Mouse (Mus musculus) lung, adult 18-20 months (tissue): ENCODE results near the gene Sbp.
"Not testable (repeated sequence)": the region's sequence is repeated elsewhere in the genome, so short reads cannot be mapped to it uniquely, and the experiment has no call there.

Experiments
- DNase-seq, 2 experiments: peaks; one replicate each; pipeline ENCODE4 v3.0.0; 2022; ENCODE audit warnings: mixed read lengths in 2 of 2

Sbp gene

DNA sequence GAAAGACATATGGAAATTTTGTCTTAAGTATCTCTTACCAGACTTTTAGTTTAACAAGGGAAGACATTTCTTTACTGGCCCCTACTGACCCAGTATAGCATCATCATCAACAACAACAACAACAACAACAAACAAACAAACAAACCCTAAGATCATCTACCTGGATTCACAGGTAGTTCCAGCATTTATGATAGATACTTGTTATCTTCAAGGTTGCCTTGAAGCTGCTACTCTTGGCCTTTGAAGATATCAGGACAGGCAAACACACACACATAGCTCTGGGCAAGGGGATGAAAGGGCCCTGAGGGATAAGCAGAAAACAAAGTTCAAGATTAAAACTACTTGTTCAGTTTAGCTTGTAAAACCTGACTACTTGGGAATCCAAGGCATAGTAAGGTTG is at the start of gene Sbp:
Gene Sbp (plus strand): TSS at position 301 of the 400 bp plus-strand sequence.
- no peak for DNase-seq

DNA sequence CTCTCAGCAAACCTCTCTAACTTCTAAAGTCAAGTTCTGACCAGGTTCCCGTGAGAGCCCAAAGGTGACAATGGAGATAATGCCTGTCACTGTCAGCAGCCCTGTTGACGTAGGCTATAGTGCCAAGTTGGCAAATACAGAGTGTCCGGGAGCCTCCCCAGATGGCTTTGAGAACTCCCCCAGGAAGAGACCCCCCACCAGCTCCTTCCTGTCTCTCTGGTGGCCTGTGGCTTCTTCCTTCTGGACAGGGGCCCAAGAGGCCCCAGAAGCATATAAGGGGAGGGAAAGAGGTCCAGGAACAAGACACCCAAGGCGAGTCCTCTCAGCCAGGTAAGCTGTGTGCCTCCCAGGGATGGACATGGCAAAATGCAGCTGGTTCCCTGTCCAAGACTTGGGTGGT is 24.3 kb upstream of the Sbp start, which contains the start of gene Dcpp3:
Gene Dcpp3 (plus strand): TSS at position 301 of the 400 bp plus-strand sequence.
- not testable (repeated sequence) for DNase-seq

GRCm38 (mm10) chr17:23924531-23925007 is 16.9 kb upstream of the Sbp start:
- peak; percentile 92 to 95 for DNase-seq

DNA sequence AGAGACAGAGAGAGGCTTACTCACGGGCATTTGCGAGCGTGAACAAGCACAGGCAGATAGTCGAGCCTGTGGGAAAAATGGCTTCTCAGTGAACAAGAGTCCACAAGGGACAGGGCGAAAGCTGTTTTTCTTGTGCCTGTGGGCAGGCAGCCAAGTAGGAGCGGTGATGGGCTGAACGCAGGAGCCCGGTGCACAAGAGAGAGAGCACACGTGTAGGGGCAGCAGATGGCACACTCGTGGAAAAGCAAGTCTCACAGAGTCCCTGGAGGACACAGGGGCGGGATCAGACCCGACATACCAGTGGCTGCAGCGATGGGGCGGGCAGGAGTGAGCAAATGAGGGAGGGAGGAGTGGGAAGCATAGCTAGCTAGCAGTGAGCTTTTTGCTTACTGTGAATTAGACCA is 16.4 kb upstream of the Sbp start:
- DNase-seq = peak; percentile 41 to 65

DNA sequence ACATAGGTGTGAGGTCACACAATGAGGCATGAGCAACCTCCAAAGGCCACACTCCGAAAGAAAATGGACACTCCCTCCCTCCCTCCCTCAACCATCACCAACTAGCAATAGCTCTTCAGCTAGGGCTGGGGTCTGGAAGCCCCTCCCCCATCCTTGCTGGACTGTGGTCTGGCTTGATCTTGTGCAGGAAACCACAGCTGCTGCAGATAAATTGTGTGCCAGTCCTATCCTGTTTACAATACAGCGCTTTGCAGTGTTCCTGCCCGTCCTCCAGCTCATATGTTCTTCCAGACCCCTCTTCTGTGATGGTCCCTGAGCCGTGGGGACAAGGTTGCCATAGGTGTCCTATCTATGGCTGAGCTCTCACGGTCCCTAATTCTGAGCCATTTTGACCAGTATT is 10.3 kb upstream of the Sbp start:
- DNase-seq = no peak

DNA sequence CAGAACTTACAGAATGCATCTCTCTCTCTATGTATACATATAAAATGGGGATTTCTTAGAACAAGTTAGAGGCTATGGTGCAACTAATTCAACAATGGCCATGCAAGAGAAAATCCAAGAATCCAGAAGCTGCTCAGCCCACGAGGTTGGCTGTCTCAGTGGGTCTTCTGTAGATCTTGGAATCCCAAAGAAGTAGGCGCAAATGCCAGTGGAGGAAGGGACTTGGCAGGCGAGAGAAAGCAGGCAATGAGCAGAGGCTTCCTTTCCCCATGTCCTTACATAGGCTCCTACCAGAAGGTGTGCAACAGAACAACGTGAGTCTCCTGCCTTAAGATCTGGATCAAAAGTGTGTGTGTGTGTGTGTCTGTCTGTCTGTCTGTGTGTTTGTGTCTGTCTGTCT is 6.0 kb downstream of the Sbp start:
- not testable (repeated sequence) for DNase-seq

DNA sequence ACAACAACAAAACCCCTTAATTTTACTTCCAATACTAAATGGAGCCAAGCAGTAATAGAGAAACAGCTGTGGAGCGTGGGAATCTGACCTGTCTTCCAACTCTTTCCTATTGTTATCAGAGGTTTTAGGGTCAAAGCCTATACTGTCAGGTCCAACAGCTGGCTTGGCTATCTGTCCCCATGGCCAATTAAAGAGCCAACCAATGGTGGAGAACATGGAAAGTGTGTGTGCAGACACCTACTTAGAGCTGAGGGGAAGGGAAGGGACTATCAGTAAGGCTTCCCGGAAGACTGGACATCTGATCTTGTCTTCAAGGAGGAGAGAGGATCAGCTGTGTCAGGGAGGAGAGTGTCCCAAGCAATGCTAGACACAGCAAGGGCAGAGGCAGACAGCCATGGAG is 7.6 kb downstream of the Sbp start:
- DNase-seq = no peak

DNA sequence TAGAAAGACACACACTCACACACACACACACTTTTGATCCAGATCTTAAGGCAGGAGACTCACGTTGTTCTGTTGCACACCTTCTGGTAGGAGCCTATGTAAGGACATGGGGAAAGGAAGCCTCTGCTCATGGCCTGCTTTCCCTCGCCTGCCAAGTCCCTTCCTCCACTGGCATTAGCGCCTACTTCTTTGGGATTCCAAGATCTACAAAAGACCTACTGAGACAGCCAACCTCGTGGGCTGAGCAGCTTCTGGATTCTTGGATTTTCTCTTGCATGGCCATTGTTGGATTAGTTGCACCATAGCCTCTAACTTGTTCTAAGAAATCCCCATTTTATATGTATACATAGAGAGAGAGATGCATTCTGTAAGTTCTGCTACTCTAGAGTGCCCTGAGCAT is 9.4 kb downstream of the Sbp start:
- DNase-seq = not testable (repeated sequence)

- no peak for DNase-seq
These were observed 13.7 kb downstream of the Sbp start, which contains the start of gene Sbpl for GRCm38 (mm10) chr17:23955174-23955573. Gene Sbpl, minus strand, starts transcription at chr17:23955274.

GRCm38 (mm10) chr17:23960084-23960738 is 18.7 kb downstream of the Sbp start:
- DNase-seq = peak; percentile 64 to 76

GRCm38 (mm10) chr17:23961573-23962122 is 20.2 kb downstream of the Sbp start:
- no peak for DNase-seq

GRCm38 (mm10) chr17:23965805-23966425 is 24.4 kb downstream of the Sbp start:
- DNase-seq = no peak

GRCm38 (mm10) chr17:23966658-23967401 is 25.4 kb downstream of the Sbp start:
- DNase-seq = peak; percentile 42 to 45

- peak in 1 of 2 experiments; percentile 25 for DNase-seq
These were observed 27.3 kb downstream of the Sbp start for GRCm38 (mm10) chr17:23968780-23969179.

DNA sequence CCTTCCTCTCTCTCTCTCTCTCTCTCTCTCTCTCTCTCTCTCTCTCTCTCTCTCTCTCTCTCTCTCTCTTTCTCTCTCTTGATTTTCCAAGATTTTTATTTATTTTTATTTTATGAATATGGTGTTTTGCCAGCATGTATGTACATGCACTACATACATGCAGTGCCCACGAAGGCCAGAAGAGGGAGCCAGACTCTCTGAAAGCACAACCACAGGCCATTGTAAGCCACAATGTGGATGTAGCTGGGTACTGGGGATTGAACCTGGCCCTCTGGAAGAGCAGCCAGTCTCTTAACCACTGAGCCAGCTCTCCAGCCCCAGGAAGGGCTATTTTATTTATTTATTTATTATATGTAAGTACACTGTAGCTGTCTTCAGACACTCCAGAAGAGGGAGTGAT is 27.8 kb downstream of the Sbp start:
- DNase-seq = peak; percentile 71 to 78

- no peak for DNase-seq
These were observed 29.8 kb downstream of the Sbp start for GRCm38 (mm10) chr17:23971315-23971714.

- no peak for DNase-seq
These were observed 35.2 kb downstream of the Sbp start for GRCm38 (mm10) chr17:23976665-23977064.

- no peak for DNase-seq
These were observed 38.0 kb downstream of the Sbp start for GRCm38 (mm10) chr17:23979471-23979870.

DNA sequence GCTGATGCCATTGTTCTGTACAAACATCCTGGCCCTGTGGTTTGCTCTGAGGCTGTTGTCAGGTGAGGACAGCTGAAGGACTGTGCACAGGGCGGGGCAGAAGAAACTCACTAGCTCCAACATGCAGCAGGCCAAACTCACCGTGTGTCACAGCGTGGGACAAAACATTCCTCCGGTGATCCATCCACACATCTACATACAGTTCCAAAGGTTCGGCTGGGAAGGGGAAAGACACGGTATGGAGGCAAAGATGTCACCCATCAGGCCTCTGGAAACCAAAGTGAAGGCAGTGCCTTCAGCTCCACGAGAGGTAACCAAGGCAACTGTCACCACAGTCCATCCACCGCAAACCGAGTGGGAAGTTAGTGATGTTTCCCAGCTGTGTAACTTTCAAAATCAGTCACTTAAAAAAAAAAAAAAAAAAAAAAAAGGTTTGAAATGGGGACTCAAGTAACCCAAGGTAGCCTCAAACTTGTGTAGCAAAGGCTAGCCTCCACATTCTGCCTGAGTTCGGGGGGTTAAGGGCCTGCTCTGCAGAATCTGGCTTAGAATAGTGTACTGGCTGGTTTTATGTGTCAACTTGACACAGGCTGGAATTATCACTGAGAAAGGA is 38.9 kb downstream of the Sbp start, which contains the start of gene Prss30:
Gene Prss30 (minus strand): TSS at position 270 of the 613 bp plus-strand sequence.
- peak in 1 of 2 experiments; percentile 32 for DNase-seq

- peak in 1 of 2 experiments; percentile 31 for DNase-seq
These were observed 41.4 kb downstream of the Sbp start for GRCm38 (mm10) chr17:23982912-23983311.

- DNase-seq = no peak
These were observed 43.5 kb downstream of the Sbp start for GRCm38 (mm10) chr17:23984989-23985388.

DNA sequence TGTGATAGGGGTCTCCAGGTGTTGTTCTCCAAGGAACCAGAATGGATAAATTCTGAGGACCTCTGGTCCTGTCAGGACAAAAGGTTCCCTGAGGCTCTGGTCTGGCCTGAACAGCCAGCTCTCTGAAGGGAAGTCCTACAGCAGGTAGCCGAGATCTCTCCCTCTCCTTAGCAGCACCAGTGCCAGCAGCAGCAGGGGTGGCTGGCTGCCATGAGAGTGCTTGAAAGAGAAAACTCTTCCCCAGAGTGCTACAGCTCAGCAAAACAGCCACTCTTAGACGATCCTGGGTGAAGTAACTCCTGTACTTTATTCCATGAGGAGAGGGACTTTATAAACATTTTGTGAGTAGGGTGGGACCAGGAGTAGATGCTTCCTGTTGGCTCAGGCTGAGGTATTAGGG is 48.3 kb downstream of the Sbp start:
- DNase-seq = peak; percentile 60 to 77
